ENCODE assay signal across 15 mouse cellular contexts in the genomic region with DNA sequence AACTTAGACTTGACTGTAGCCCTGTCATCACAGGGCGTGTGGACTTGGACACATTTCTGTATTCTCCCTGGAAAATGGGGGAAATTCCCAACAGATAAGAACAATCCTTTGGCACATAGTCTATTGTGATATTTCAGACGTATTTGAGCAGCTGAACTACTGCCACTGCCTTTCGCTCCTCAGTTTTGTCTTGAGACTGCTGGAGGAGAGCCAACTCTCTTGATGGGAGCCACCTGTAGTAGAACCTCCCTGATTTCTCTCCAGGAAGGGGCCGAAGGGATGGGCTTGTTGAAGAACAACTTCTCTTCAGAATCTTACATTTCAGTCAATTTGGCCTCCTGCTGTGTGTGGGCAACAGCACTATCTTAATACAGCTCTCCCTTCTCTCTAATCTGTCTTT.
A peak's percentile ranks its signal among the peaks of the same experiment; 100 is the strongest.
DNase-seq lines count a peak whose midpoint lies in the region; ATAC-seq lines count a peak whose summit lies in the region.
"Had no signal": no experiment of that assay in that cellular context is flagged by ENCODE, and none has a peak within 500 bp of the region (broad histone marks: within the 10 kb centered on the region; RNA-seq: fewer than 3 reads in every experiment).

No protein-coding gene starts in this region.

- H3K4me3 ChIP-seq in forebrain, embryonic 11.5 days (ENCODE audit: low read depth, low read length), result no peak overlapping the region
- no peak overlapping the region for H3K4me3 ChIP-seq in forebrain, embryonic 13.5 days
- H3K4me3 ChIP-seq: hindbrain, embryonic 15.5 days; limb, embryonic 13.5 days; midbrain, embryonic 13.5 days had no signal

- H3K27ac ChIP-seq in forebrain, embryonic 11.5 days (ENCODE audit: low read depth, low read length), result no peak overlapping the region
- H3K27ac ChIP-seq in forebrain, embryonic 13.5 days, result no peak overlapping the region
- H3K27ac ChIP-seq: hindbrain, embryonic 15.5 days; limb, embryonic 13.5 days; midbrain, embryonic 13.5 days had no signal

- no peaks in the 10 kb centered on the region for H3K9me3 ChIP-seq in forebrain, embryonic 11.5 days (ENCODE audit: control insufficient read depth, low read length)
- H3K9me3 ChIP-seq in forebrain, embryonic 13.5 days (replicated peaks), result no peaks in the 10 kb centered on the region
- H3K9me3 ChIP-seq: hindbrain, embryonic 15.5 days; limb, embryonic 13.5 days; midbrain, embryonic 13.5 days had no signal

- ATAC-seq in forebrain, embryonic 11.5 days (replicated peaks; ENCODE audit: low FRiP score), result peak; percentile 43
- no peak for ATAC-seq in forebrain, embryonic 13.5 days
- no peak for ATAC-seq in megakaryocyte, adult 5-6 weeks (ENCODE audit: poor library complexity, severe bottlenecking)
- ATAC-seq: liver, postnatal 0 days had no signal

- H3K27me3 ChIP-seq in forebrain, embryonic 11.5 days (ENCODE audit: control insufficient read depth, insufficient read depth, low read length), result no peaks in the 10 kb centered on the region
- peaks cover 29% of the 10 kb centered on the region for H3K27me3 ChIP-seq in forebrain, embryonic 13.5 days
- H3K27me3 ChIP-seq: hindbrain, embryonic 15.5 days; limb, embryonic 13.5 days; midbrain, embryonic 13.5 days had no signal

- DNase-seq in forebrain, embryonic 11.5 days (ENCODE audit: low spot score), result no peak
- peak; percentile 51 for DNase-seq in kidney, postnatal 10 days
- DNase-seq in kidney, adult 11 months, result no peak
- peak; percentile 31 for DNase-seq in R1 (ENCODE audit: low read depth, low spot score)
- peak; percentile 4 for DNase-seq in heart, postnatal 25 days (ENCODE audit: low spot score)
- no peak for DNase-seq in left cerebral cortex, postnatal 36 days (ENCODE audit: low spot score in 2 of 2)
- DNase-seq: adrenal gland, adult 2 months; cerebellum, adult 9-10 months; embryo, embryonic 11 days; liver, postnatal 0 days had no signal

- 50% methylated on average over 4 of the region's 4 CpGs for WGBS in forebrain, embryonic 11.5 days
- WGBS in forebrain, embryonic 13.5 days, result 23% methylated on average over 4 of the region's 4 CpGs

- intact Hi-C loops in heart, postnatal 25 days (cut with DNase I), result no loop called here
- intact Hi-C loops in left cerebral cortex, postnatal 36 days (cut with DNase I), result no loop called here

- peaks cover 4% of the 10 kb centered on the region; the same call in 1 of the 2 replicates for H3K4me1 ChIP-seq in forebrain, embryonic 11.5 days (replicated peaks; ENCODE audit: control insufficient read depth, insufficient read depth, low read length)
- H3K4me1 ChIP-seq in forebrain, embryonic 13.5 days, result peaks cover 22% of the 10 kb centered on the region

- no peak overlapping the region for H3K9ac ChIP-seq in forebrain, embryonic 11.5 days (ENCODE audit: low read length)
- H3K9ac ChIP-seq in forebrain, embryonic 13.5 days, result no peak overlapping the region
- H3K9ac ChIP-seq: hindbrain, embryonic 15.5 days; limb, embryonic 13.5 days; liver, postnatal 0 days; midbrain, embryonic 13.5 days had no signal

- no peaks in the 10 kb centered on the region for H3K36me3 ChIP-seq in forebrain, embryonic 11.5 days (ENCODE audit: control insufficient read depth, insufficient read depth, low read length)
- no peaks in the 10 kb centered on the region for H3K36me3 ChIP-seq in forebrain, embryonic 13.5 days (ENCODE audit: poor library complexity, severe bottlenecking)
- H3K36me3 ChIP-seq: hindbrain, embryonic 15.5 days; limb, embryonic 13.5 days; midbrain, embryonic 13.5 days had no signal

- no peak overlapping the region for H3K4me2 ChIP-seq in forebrain, embryonic 11.5 days (ENCODE audit: low read depth, low read length, severe bottlenecking)
- no peak overlapping the region for H3K4me2 ChIP-seq in forebrain, embryonic 13.5 days
- H3K4me2 ChIP-seq: hindbrain, embryonic 15.5 days; limb, embryonic 13.5 days; midbrain, embryonic 13.5 days had no signal

Comparison
In these comparisons a context has a peak if more than half of its experiments do, and no peak if none do; other contexts are left out.
1. DNase-seq: peak in kidney, postnatal 10 days (single experiment), R1 (single experiment) and heart, postnatal 25 days (single experiment); none in forebrain, embryonic 11.5 days (single experiment), kidney, adult 11 months (single experiment) and left cerebral cortex, postnatal 36 days (0 of 2).